Mouse (Mus musculus) olfactory bulb, adult 2 months (tissue): Measurements from ENCODE around the gene Srp68.
A peak's percentile ranks its signal among the peaks of the same experiment; 100 is the strongest.

ENCODE experiments used
- CTCF ChIP-seq: fragments of 200-500 bp; IDR thresholded peaks from 2 replicates; pipeline ENCODE4 v1.5.1; 2012; ENCODE audit warnings: low read depth, mild to moderate bottlenecking, low read length, moderate library complexity; ENCODE audit not compliant: insufficient read depth
- POLR2A ChIP-seq: fragments of 200-500 bp; IDR thresholded peaks from 2 replicates; pipeline ENCODE4 v1.6.1; 2012; ENCODE audit warnings: mild to moderate bottlenecking, low read depth, low read length, moderate library complexity; ENCODE audit not compliant: insufficient read depth

- TF ChIP-seq CTCF: peak; percentile 97
- no peak for TF ChIP-seq POLR2A
These were observed 45.0 kb upstream of the Srp68 start for GRCm38 (mm10) chr11:116318719-116319659.
